Mouse (Mus musculus): Measurements from ENCODE around the gene Neurog2. TPM values are rescaled to one million over a fixed set of nuclear protein-coding genes. Genes with fewer than 3 reads are reported as not detected.

The Neurog2 gene
- polyA plus RNA-seq, 1 experiment from 2014 or later = 41.2 TPM

GRCm38 (mm10) chr3:127628311-127629184 lies 4.4 kb upstream of the Neurog2 start:
- no peak overlapping the region for H3K4me3 ChIP-seq (ENCODE audit: low read depth, low read length)
- ATAC-seq (ENCODE audit: insufficient read depth, low FRiP score, low TSS enrichment) (no peak), DNase-seq (ENCODE audit: low spot score) (peak; percentile 61)
- no peaks in the 10 kb centered on the region for H3K36me3 ChIP-seq (ENCODE audit: control insufficient read depth, insufficient read depth, low read length)
- H3K9me3 ChIP-seq (ENCODE audit: control insufficient read depth, low read length) = no peaks in the 10 kb centered on the region
- peaks cover 72% of the 10 kb centered on the region for H3K27me3 ChIP-seq (ENCODE audit: control insufficient read depth, insufficient read depth, low read length)
- peak overlapping the region; percentile 10; the same call in 1 of the 2 replicates for H3K9ac ChIP-seq (ENCODE audit: low read length)
- peaks cover 25% of the 10 kb centered on the region for H3K4me1 ChIP-seq (ENCODE audit: control insufficient read depth, insufficient read depth, low read length)
- H3K27ac ChIP-seq (ENCODE audit: low read depth, low read length) = no peak overlapping the region
- peak overlapping the region; percentile 22; the same call in 1 of the 2 replicates for H3K4me2 ChIP-seq (ENCODE audit: low read depth)
- under 1% methylated on average over 37 of the region's 37 CpGs for WGBS

GRCm38 (mm10) chr3:127630190-127630589 lies 2.7 kb upstream of the Neurog2 start:
- peaks cover 31% of the 10 kb centered on the region for H3K4me1 ChIP-seq (ENCODE audit: control insufficient read depth, insufficient read depth, low read length)
- no peak overlapping the region for H3K4me2 ChIP-seq (ENCODE audit: low read depth)
- 4% methylated on average over 1 of the region's 1 CpGs for WGBS

GRCm38 (mm10) chr3:127630735-127631372 lies 2.1 kb upstream of the Neurog2 start:
- peaks cover 31% of the 10 kb centered on the region for H3K4me1 ChIP-seq (ENCODE audit: control insufficient read depth, insufficient read depth, low read length)

More at GRCm38 (mm10) chr3:127630190-127630589, 2.7 kb upstream of the Neurog2 start:
- no peak overlapping the region for H3K4me3 ChIP-seq (ENCODE audit: low read depth, low read length)
- DNase-seq (ENCODE audit: low spot score) (no peak), ATAC-seq (ENCODE audit: insufficient read depth, low FRiP score, low TSS enrichment) (no peak)
- no peak overlapping the region for H3K27ac ChIP-seq (ENCODE audit: low read depth, low read length)
- no peaks in the 10 kb centered on the region for H3K9me3 ChIP-seq (ENCODE audit: control insufficient read depth, low read length)
- no peaks in the 10 kb centered on the region for H3K36me3 ChIP-seq (ENCODE audit: control insufficient read depth, insufficient read depth, low read length)
- peaks cover 84% of the 10 kb centered on the region for H3K27me3 ChIP-seq (ENCODE audit: control insufficient read depth, insufficient read depth, low read length)
- H3K9ac ChIP-seq (ENCODE audit: low read length) = no peak overlapping the region

GRCm38 (mm10) chr3:127631582-127631981 lies 1.4 kb upstream of the Neurog2 start:
- Histone ChIP-seq H3K9me3 (ENCODE audit: control insufficient read depth, low read length) (no peaks in the 10 kb centered on the region), H3K9ac (ENCODE audit: low read length) (no peak overlapping the region), H3K4me2 (ENCODE audit: low read depth) (peak overlapping the region; percentile 69; the same call in 1 of the 2 replicates), H3K4me1 (ENCODE audit: control insufficient read depth, insufficient read depth, low read length) (peaks cover 31% of the 10 kb centered on the region), H3K36me3 (ENCODE audit: control insufficient read depth, insufficient read depth, low read length) (no peaks in the 10 kb centered on the region), H3K27ac (ENCODE audit: low read depth, low read length) (0 out of 2 replicates have a peak overlapping the region, but pooled peaks have one; percentile 3), H3K4me3 (ENCODE audit: low read depth, low read length) (no peak overlapping the region), H3K27me3 (ENCODE audit: control insufficient read depth, insufficient read depth, low read length) (peaks cover 82% of the 10 kb centered on the region)
- ATAC-seq (ENCODE audit: insufficient read depth, low FRiP score, low TSS enrichment) = no peak
- WGBS = under 1% methylated on average over 10 of the region's 10 CpGs
- peak; percentile 47 for DNase-seq (ENCODE audit: low spot score)

More at GRCm38 (mm10) chr3:127630735-127631372, 2.1 kb upstream of the Neurog2 start:
- Histone ChIP-seq H3K9ac (ENCODE audit: low read length) (no peak overlapping the region), H3K27ac (ENCODE audit: low read depth, low read length) (no peak overlapping the region), H3K27me3 (ENCODE audit: control insufficient read depth, insufficient read depth, low read length) (peaks cover 83% of the 10 kb centered on the region), H3K36me3 (ENCODE audit: control insufficient read depth, insufficient read depth, low read length) (no peaks in the 10 kb centered on the region), H3K4me3 (ENCODE audit: low read depth, low read length) (0 out of 2 replicates have a peak overlapping the region, but pooled peaks have one; percentile 2), H3K4me2 (ENCODE audit: low read depth) (peak overlapping the region; percentile 69; the same call in 1 of the 2 replicates), H3K9me3 (ENCODE audit: control insufficient read depth, low read length) (no peaks in the 10 kb centered on the region)
- no peak for DNase-seq (ENCODE audit: low spot score)
- 2% methylated on average over 17 of the region's 17 CpGs for WGBS
- no peak for ATAC-seq (ENCODE audit: insufficient read depth, low FRiP score, low TSS enrichment)

GRCm38 (mm10) chr3:127632531-127632930 lies 404 bp upstream of the Neurog2 start:
- H3K4me3 ChIP-seq (ENCODE audit: low read depth, low read length) = peak overlapping the region; percentile 53
- H3K27me3 ChIP-seq (ENCODE audit: control insufficient read depth, insufficient read depth, low read length) = peaks cover 79% of the 10 kb centered on the region
- DNase-seq (ENCODE audit: low spot score) (peak; percentile 91), ATAC-seq (ENCODE audit: insufficient read depth, low FRiP score, low TSS enrichment) (peak; percentile 73)
- peak overlapping the region; percentile 69 for H3K4me2 ChIP-seq (ENCODE audit: low read depth)
- under 1% methylated on average over 31 of the region's 32 CpGs for WGBS
- H3K9me3 ChIP-seq (ENCODE audit: control insufficient read depth, low read length) = no peaks in the 10 kb centered on the region
- H3K9ac ChIP-seq (ENCODE audit: low read length) = peak overlapping the region; percentile 22; the same call in 1 of the 2 replicates
- H3K36me3 ChIP-seq (ENCODE audit: control insufficient read depth, insufficient read depth, low read length) = no peaks in the 10 kb centered on the region
- peak overlapping the region; percentile 68 for H3K27ac ChIP-seq (ENCODE audit: low read depth, low read length)
- H3K4me1 ChIP-seq (ENCODE audit: control insufficient read depth, insufficient read depth, low read length) = peaks cover 30% of the 10 kb centered on the region

- WGBS = under 1% methylated on average over 55 of the region's 58 CpGs
- Histone ChIP-seq H3K9me3 (ENCODE audit: control insufficient read depth, low read length) (no peaks in the 10 kb centered on the region), H3K27ac (ENCODE audit: low read depth, low read length) (peak overlapping the region; percentile 83), H3K4me1 (ENCODE audit: control insufficient read depth, insufficient read depth, low read length) (peaks cover 20% of the 10 kb centered on the region), H3K4me2 (ENCODE audit: low read depth) (peak overlapping the region; percentile 69), H3K27me3 (ENCODE audit: control insufficient read depth, insufficient read depth, low read length) (peaks cover 74% of the 10 kb centered on the region), H3K4me3 (ENCODE audit: low read depth, low read length) (peak overlapping the region; percentile 53), H3K9ac (ENCODE audit: low read length) (peak overlapping the region; percentile 61), H3K36me3 (ENCODE audit: control insufficient read depth, insufficient read depth, low read length) (no peaks in the 10 kb centered on the region)
- ATAC-seq (ENCODE audit: insufficient read depth, low FRiP score, low TSS enrichment) (peak; percentile 55), DNase-seq (ENCODE audit: low spot score) (peak; percentile 90)
These were observed 1.4 kb downstream of the Neurog2 start for GRCm38 (mm10) chr3:127634101-127634983.

- ATAC-seq (ENCODE audit: insufficient read depth, low FRiP score, low TSS enrichment) (no peak), DNase-seq (ENCODE audit: low spot score) (no peak)
- WGBS = 4% methylated on average over 3 of the region's 3 CpGs
- H3K9ac ChIP-seq (ENCODE audit: low read length) = no peak overlapping the region; the same call in 1 of the 2 replicates
- peaks cover 25% of the 10 kb centered on the region for H3K4me1 ChIP-seq (ENCODE audit: control insufficient read depth, insufficient read depth, low read length)
- no peaks in the 10 kb centered on the region for H3K9me3 ChIP-seq (ENCODE audit: control insufficient read depth, low read length)
- H3K27ac ChIP-seq (ENCODE audit: low read depth, low read length) = peak overlapping the region; percentile 83; the same call in 1 of the 2 replicates
- peak overlapping the region; percentile 69 for H3K4me2 ChIP-seq (ENCODE audit: low read depth)
- H3K4me3 ChIP-seq (ENCODE audit: low read depth, low read length) = peak overlapping the region; percentile 53
- H3K27me3 ChIP-seq (ENCODE audit: control insufficient read depth, insufficient read depth, low read length) = peaks cover 76% of the 10 kb centered on the region
- no peaks in the 10 kb centered on the region for H3K36me3 ChIP-seq (ENCODE audit: control insufficient read depth, insufficient read depth, low read length)
These were observed 2.0 kb downstream of the Neurog2 start for GRCm38 (mm10) chr3:127634984-127635349.
